Mouse (Mus musculus) mammary gland, adult 2 months (tissue): ENCODE measurements around the gene Ints2. TPM values are rescaled to one million over a fixed set of nuclear protein-coding genes. Genes with fewer than 3 reads are reported as not detected.

ENCODE experiments used
- polyA plus RNA-seq: library from polyadenylated mRNA; depleted of rRNA; stranded (reverse); fragments of >200 nt; gene quantifications from 2 replicates; pipeline ENCODE4 v1.2.3, GENCODE M21; 2012; ENCODE audit warnings: low replicate concordance; rRNA removed

The Ints2 gene
- 4.7 and 10.2 TPM in 2 replicates for polyA plus RNA-seq

DNA sequence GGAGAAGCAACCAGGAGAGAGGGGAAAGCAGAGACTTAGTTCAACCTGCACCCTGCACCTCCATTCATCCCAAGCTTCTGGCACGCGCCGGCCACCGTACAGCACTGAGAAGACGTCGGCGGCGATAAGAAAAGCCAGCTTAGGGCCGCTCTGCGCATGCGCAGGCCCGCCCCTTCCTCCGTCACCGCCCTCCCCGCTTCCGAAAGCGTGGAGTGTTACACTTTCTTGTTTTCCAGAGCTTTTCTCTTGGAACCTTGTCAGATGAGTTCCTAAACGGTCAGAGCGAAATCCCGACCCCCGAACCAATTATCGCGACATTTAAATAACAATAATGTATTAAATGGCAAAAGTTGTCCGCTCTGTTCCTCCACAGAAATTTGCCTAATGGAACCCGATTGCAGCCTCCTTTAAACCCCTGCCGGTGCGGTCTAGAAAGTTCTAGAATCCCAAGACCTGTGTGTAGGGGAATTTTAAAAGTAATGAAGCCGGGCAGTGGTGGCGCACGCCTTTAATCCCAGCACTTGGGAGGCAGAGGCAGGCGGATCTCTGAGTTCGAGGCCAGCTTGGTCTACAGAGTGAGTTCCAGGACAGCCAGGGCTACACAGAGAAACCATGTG is at the start of gene Ints2:
Ints2 (minus strand) TSS at position 116 of the 617 bp plus-strand sequence.

GRCm38 (mm10) chr11:86201037-86201786 is 56.2 kb downstream of the Ints2 start, which contains the start of gene Brip1:
Gene Brip1, minus strand, starts transcription at chr11:86201193.

Other genes with a start within 250 kb of the Ints2 start
- 0.17 and 0.30 TPM in 2 replicates for gene Brip1, start 56.4 kb downstream of the Ints2 start, polyA plus RNA-seq
- gene Med13, start 100.0 kb upstream of the Ints2 start, polyA plus RNA-seq = 21.1 and 47.7 TPM in 2 replicates
- 2.4 and 9.4 TPM in 2 replicates for gene Rnft1, start 227.1 kb upstream of the Ints2 start, polyA plus RNA-seq